Mouse (Mus musculus) neural tube, embryonic 15.5 days (tissue): ENCODE measurements around the gene Gdi1. TPM values are rescaled to one million over a fixed set of nuclear protein-coding genes. Genes with fewer than 3 reads are reported as not detected.

ENCODE experiments used
- ATAC-seq: fragments of 200-750 bp; cut with Nextera tagmentation; 2 replicates; pipeline ENCODE4 v1.8.0; 2017; ENCODE audit warnings: mild to moderate bottlenecking, moderate TSS enrichment, moderate library complexity; ENCODE audit not compliant: low FRiP score
- H3K27ac ChIP-seq: fragments of 300-500 bp; sonication (generic); replicated peaks from 2 replicates; pipeline ENCODE4 v1.5.1; 2015; ENCODE audit warnings: mild to moderate bottlenecking, inconsistent platforms
- H3K27me3 ChIP-seq: fragments of 300-500 bp; sonication (generic); replicated peaks from 2 replicates; pipeline ENCODE4 v1.6.1; 2015; ENCODE audit warnings: inconsistent platforms
- H3K36me3 ChIP-seq: fragments of 300-500 bp; sonication (generic); 2 replicates; pipeline ENCODE4 v1.6.1; 2015; ENCODE audit warnings: inconsistent platforms
- H3K4me1 ChIP-seq: fragments of 300-500 bp; sonication (generic); 2 replicates; pipeline ENCODE4 v1.6.1; 2015; ENCODE audit warnings: inconsistent platforms
- H3K4me2 ChIP-seq: fragments of 300-500 bp; sonication (generic); 2 replicates; pipeline ENCODE4 v1.6.1; 2015; ENCODE audit warnings: inconsistent platforms, mild to moderate bottlenecking, moderate library complexity
- H3K4me3 ChIP-seq: fragments of 300-500 bp; sonication (generic); replicated peaks from 2 replicates; pipeline ENCODE4 v1.5.1; 2015; ENCODE audit warnings: mild to moderate bottlenecking, inconsistent platforms
- H3K9ac ChIP-seq: fragments of 300-500 bp; sonication (generic); replicated peaks from 2 replicates; pipeline ENCODE4 v1.6.1; 2015; ENCODE audit warnings: mild to moderate bottlenecking, inconsistent platforms
- H3K9me3 ChIP-seq: fragments of 300-500 bp; sonication (generic); replicated peaks from 2 replicates; pipeline ENCODE4 v1.6.1; 2016; ENCODE audit warnings: inconsistent platforms
- WGBS: fragments of 180-500 bp; shearing (Covaris S2); methylation state at CpG from one replicate; pipeline ENCODE4 v1.1.7; 2015; ENCODE audit warnings: mixed read lengths; 5-methylcytosine and 5-hydroxymethylcytosine counted together
- polyA plus RNA-seq: library from polyadenylated mRNA; unstranded; fragments of >200 nt; fragmentation: Nextera tagmentation; extraction: Ambion mirVana; gene quantifications from 2 replicates; pipeline ENCODE4 v1.2.1, GENCODE M21; 2015

Gdi1 gene
- polyA plus RNA-seq, 1 experiment from 2014 or later: 909 TPM

GRCm38 (mm10) chrX:74282395-74283091, 22.3 kb upstream of the Gdi1 start:
- 25% methylated on average over 39 of the region's 39 CpGs for WGBS

GRCm38 (mm10) chrX:74283092-74283437, 21.7 kb upstream of the Gdi1 start:
- WGBS: 20% methylated on average over 5 of the region's 5 CpGs
- no peaks in the 10 kb centered on the region for H3K9me3 ChIP-seq
- peak overlapping the region; percentile 60 for H3K4me3 ChIP-seq
- peak overlapping the region; percentile 85 for H3K27ac ChIP-seq
- H3K27me3 ChIP-seq: no peaks in the 10 kb centered on the region
- H3K4me2 ChIP-seq: peak overlapping the region; percentile 67
- peak; percentile 49 for ATAC-seq
- peak overlapping the region; percentile 60 for H3K9ac ChIP-seq
- peaks cover 19% of the 10 kb centered on the region for H3K4me1 ChIP-seq
- no peaks in the 10 kb centered on the region for H3K36me3 ChIP-seq

More at GRCm38 (mm10) chrX:74282395-74283091, 22.3 kb upstream of the Gdi1 start:
- H3K36me3 ChIP-seq: no peaks in the 10 kb centered on the region
- H3K4me3 ChIP-seq: peak overlapping the region; percentile 60
- no peaks in the 10 kb centered on the region for H3K27me3 ChIP-seq
- peak; percentile 88 for ATAC-seq
- H3K9ac ChIP-seq: peak overlapping the region; percentile 60
- peak overlapping the region; percentile 85 for H3K27ac ChIP-seq
- peaks cover 19% of the 10 kb centered on the region for H3K4me1 ChIP-seq
- no peaks in the 10 kb centered on the region for H3K9me3 ChIP-seq
- peak overlapping the region; percentile 67 for H3K4me2 ChIP-seq

GRCm38 (mm10) chrX:74293431-74293830, 11.4 kb upstream of the Gdi1 start:
- 77% methylated on average over 4 of the region's 4 CpGs for WGBS
- H3K9ac ChIP-seq: no peak overlapping the region
- peaks cover 4% of the 10 kb centered on the region; the same call in 1 of the 2 replicates for H3K36me3 ChIP-seq
- H3K4me2 ChIP-seq: no peak overlapping the region
- no peak for ATAC-seq
- H3K27me3 ChIP-seq: no peaks in the 10 kb centered on the region
- H3K9me3 ChIP-seq: no peaks in the 10 kb centered on the region
- no peak overlapping the region for H3K4me3 ChIP-seq
- no peak overlapping the region for H3K27ac ChIP-seq
- peaks cover 5% of the 10 kb centered on the region for H3K4me1 ChIP-seq

- Histone ChIP-seq H3K4me2 (peak within 1 kb of the TSS; percentile 64), H3K27me3 (no peaks in the 10 kb centered on the region), H3K9ac (peak within 1 kb of the TSS; percentile 71), H3K4me3 (peak within 1 kb of the TSS; percentile 64), H3K36me3 (peaks cover 18% of the 10 kb centered on the region; the same call in 1 of the 2 replicates), H3K9me3 (no peaks in the 10 kb centered on the region), H3K27ac (peak within 1 kb of the TSS; percentile 85), H3K4me1 (peaks cover 12% of the 10 kb centered on the region)
- WGBS: 19% methylated on average over 37 of the region's 37 CpGs
- ATAC-seq: peak; percentile 98
These were observed 8.0 kb upstream of the Gdi1 start, which contains the start of gene Atp6ap1 for GRCm38 (mm10) chrX:74296538-74297448. Gene Atp6ap1 (plus strand): TSS chrX:74297097.

GRCm38 (mm10) chrX:74298348-74298747, 6.5 kb upstream of the Gdi1 start:
- no peak for ATAC-seq
- Histone ChIP-seq H3K9me3 (no peaks in the 10 kb centered on the region), H3K36me3 (peaks cover 34% of the 10 kb centered on the region), H3K4me2 (0 out of 2 replicates have a peak overlapping the region, but pooled peaks have one; percentile 20), H3K27ac (no peak overlapping the region), H3K27me3 (no peaks in the 10 kb centered on the region), H3K9ac (no peak overlapping the region), H3K4me3 (no peak overlapping the region), H3K4me1 (peaks cover 12% of the 10 kb centered on the region)
- 96% methylated on average over 1 of the region's 1 CpGs for WGBS

GRCm38 (mm10) chrX:74299721-74300120, 5.1 kb upstream of the Gdi1 start:
- H3K9ac ChIP-seq: no peak overlapping the region
- no peak overlapping the region for H3K27ac ChIP-seq
- H3K4me3 ChIP-seq: no peak overlapping the region
- peaks cover 37% of the 10 kb centered on the region for H3K36me3 ChIP-seq
- no peaks in the 10 kb centered on the region for H3K9me3 ChIP-seq
- no peak overlapping the region for H3K4me2 ChIP-seq
- ATAC-seq: no peak
- H3K27me3 ChIP-seq: no peaks in the 10 kb centered on the region
- peaks cover 15% of the 10 kb centered on the region for H3K4me1 ChIP-seq
- 88% methylated on average over 3 of the region's 3 CpGs for WGBS

GRCm38 (mm10) chrX:74312540-74313464, 8.0 kb downstream of the Gdi1 start, which contains the start of gene Fam50a:
Gene Fam50a (plus strand): TSS chrX:74313033.
- Histone ChIP-seq H3K4me1 (peaks cover 33% of the 10 kb centered on the region), H3K36me3 (peaks cover 21% of the 10 kb centered on the region), H3K4me3 (peak within 1 kb of the TSS; percentile 60), H3K9me3 (no peaks in the 10 kb centered on the region), H3K27ac (peak within 1 kb of the TSS; percentile 89), H3K4me2 (peak within 1 kb of the TSS; percentile 67), H3K27me3 (no peaks in the 10 kb centered on the region), H3K9ac (peak within 1 kb of the TSS; percentile 75)
- WGBS: 24% methylated on average over 54 of the region's 59 CpGs
- peak; percentile 98 for ATAC-seq

- WGBS: 25% methylated on average over 30 of the region's 30 CpGs
- ATAC-seq: peak; percentile 96
These were observed 23.9 kb downstream of the Gdi1 start, which contains the start of gene Plxna3 for GRCm38 (mm10) chrX:74328725-74329161. Gene Plxna3 (plus strand): TSS chrX:74329066.

GRCm38 (mm10) chrX:74329215-74329671, 24.4 kb downstream of the Gdi1 start:
- peak overlapping the region; percentile 59 for H3K9ac ChIP-seq
- no peaks in the 10 kb centered on the region for H3K9me3 ChIP-seq
- peak; percentile 71 for ATAC-seq
- no peaks in the 10 kb centered on the region for H3K27me3 ChIP-seq
- peak overlapping the region; percentile 70 for H3K4me2 ChIP-seq
- H3K4me1 ChIP-seq: peaks cover 37% of the 10 kb centered on the region
- no peaks in the 10 kb centered on the region for H3K36me3 ChIP-seq
- peak overlapping the region; percentile 88 for H3K27ac ChIP-seq
- WGBS: 25% methylated on average over 10 of the region's 10 CpGs
- peak overlapping the region; percentile 52 for H3K4me3 ChIP-seq

More at GRCm38 (mm10) chrX:74328725-74329161, 23.9 kb downstream of the Gdi1 start, which contains the start of gene Plxna3:
- Histone ChIP-seq H3K4me2 (peak within 1 kb of the TSS; percentile 70), H3K9me3 (no peaks in the 10 kb centered on the region), H3K36me3 (no peaks in the 10 kb centered on the region), H3K27me3 (no peaks in the 10 kb centered on the region), H3K27ac (peak within 1 kb of the TSS; percentile 88), H3K4me3 (peak within 1 kb of the TSS; percentile 52), H3K4me1 (peaks cover 33% of the 10 kb centered on the region), H3K9ac (peak within 1 kb of the TSS; percentile 59)

- H3K4me2 ChIP-seq: peak overlapping the region; percentile 70
- H3K4me1 ChIP-seq: peaks cover 37% of the 10 kb centered on the region
- peak overlapping the region; percentile 88 for H3K27ac ChIP-seq
- peak overlapping the region; percentile 52 for H3K4me3 ChIP-seq
- H3K36me3 ChIP-seq: no peaks in the 10 kb centered on the region
- no peaks in the 10 kb centered on the region for H3K27me3 ChIP-seq
- ATAC-seq: no peak
- H3K9me3 ChIP-seq: no peaks in the 10 kb centered on the region
- 36% methylated on average over 2 of the region's 2 CpGs for WGBS
- peak overlapping the region; percentile 59 for H3K9ac ChIP-seq
These were observed 25.6 kb downstream of the Gdi1 start for GRCm38 (mm10) chrX:74330166-74330930.
